Mouse (Mus musculus): ENCODE results near the gene Scyl1. TPM values are rescaled to one million over a fixed set of nuclear protein-coding genes. Genes with fewer than 3 reads are reported as not detected.

Scyl1 gene
- total and polyA plus RNA-seq, 3 experiments: 57.2 to 95.6 (median 70.0) TPM

- WGBS: under 1% methylated on average over 49 of the region's 49 CpGs
- DNase-seq: peak; percentile 86 to 89
- intact Hi-C loops (cut with DNase I): loop anchor here (5.0 kb wide), 4 partner anchors 79 to 401 kb away; partner anchors contain the start of genes Kat5 and Snx15
- Histone ChIP-seq H3K27me3 (ENCODE audit: control insufficient read depth, insufficient read depth, low read length) (no peaks in the 10 kb centered on the region), H3K79me2 (replicated peaks; ENCODE audit: control insufficient read depth, insufficient read depth, low read length) (no peaks in the 10 kb centered on the region; the same call in 1 of the 2 replicates), H3K27ac (peak within 1 kb of the TSS; percentile 95), H3K9ac (ENCODE audit: low read depth, low read length) (peak within 1 kb of the TSS; percentile 79), H3K4me1 (ENCODE audit: control insufficient read depth, insufficient read depth, low read length) (peaks cover 24% of the 10 kb centered on the region), H3K4me3 (peak within 1 kb of the TSS; percentile 73), H3K36me3 (ENCODE audit: control insufficient read depth, insufficient read depth, low read length) (no peaks in the 10 kb centered on the region)
- peak; percentile 67 for TF ChIP-seq POLR2A (IDR thresholded peaks at IDR 0.05; ENCODE audit: insufficient read depth, low read depth, low read length)
- TF ChIP-seq CTCF (IDR thresholded peaks at IDR 0.05): 0 out of 2 replicates have a peak, but pooled peaks have one; percentile 11
- no peak for TF ChIP-seq EP300 (IDR thresholded peaks at IDR 0.05; ENCODE audit: insufficient read depth, low read depth, low read length)
Observed at GRCm38 (mm10) chr19:5725767-5726515, 45.3 kb downstream of the Scyl1 start, which contains the start of gene Ehbp1l1. Gene Ehbp1l1 (minus strand): TSS chr19:5726317.

- intact Hi-C loops (cut with DNase I): loop anchor here (5.0 kb wide), 4 partner anchors 78 to 402 kb away; partner anchors contain the start of genes Kat5 and Snx15
- peak; percentile 85 to 88 for DNase-seq
- 7% methylated on average over 12 of the region's 12 CpGs for WGBS
Observed at GRCm38 (mm10) chr19:5725029-5725707, 46.1 kb downstream of the Scyl1 start.

GRCm38 (mm10) chr19:5724549-5724941 is 46.7 kb downstream of the Scyl1 start:
- peak; percentile 86 to 93 for DNase-seq
- H3K4me1 ChIP-seq (ENCODE audit: control insufficient read depth, insufficient read depth, low read length): peaks cover 22% of the 10 kb centered on the region
- peak overlapping the region; percentile 73 for H3K4me3 ChIP-seq
- 3% methylated on average over 7 of the region's 7 CpGs for WGBS
- no peaks in the 10 kb centered on the region; the same call in 1 of the 2 replicates for H3K79me2 ChIP-seq (replicated peaks; ENCODE audit: control insufficient read depth, insufficient read depth, low read length)
- peak overlapping the region; percentile 95 for H3K27ac ChIP-seq
- H3K36me3 ChIP-seq (ENCODE audit: control insufficient read depth, insufficient read depth, low read length): no peaks in the 10 kb centered on the region
- peak overlapping the region; percentile 79 for H3K9ac ChIP-seq (ENCODE audit: low read depth, low read length)
- TF ChIP-seq POLR2A (IDR thresholded peaks at IDR 0.05; ENCODE audit: insufficient read depth, low read depth, low read length) (peak; percentile 43; the same call in 1 of the 2 replicates), EP300 (IDR thresholded peaks at IDR 0.05; ENCODE audit: insufficient read depth, low read depth, low read length) (no peak; the same call in 1 of the 2 replicates)
- no peaks in the 10 kb centered on the region for H3K27me3 ChIP-seq (ENCODE audit: control insufficient read depth, insufficient read depth, low read length)
- intact Hi-C loops (cut with DNase I): no loop called here

More at GRCm38 (mm10) chr19:5725029-5725707, 46.1 kb downstream of the Scyl1 start:
- peak overlapping the region; percentile 73 for H3K4me3 ChIP-seq
- peak; percentile 51 for TF ChIP-seq POLR2A (IDR thresholded peaks at IDR 0.05; ENCODE audit: insufficient read depth, low read depth, low read length)
- TF ChIP-seq CTCF (IDR thresholded peaks at IDR 0.05): no peak
- TF ChIP-seq EP300 (IDR thresholded peaks at IDR 0.05; ENCODE audit: insufficient read depth, low read depth, low read length): 0 out of 2 replicates have a peak, but pooled peaks have one; percentile 30
- H3K4me1 ChIP-seq (ENCODE audit: control insufficient read depth, insufficient read depth, low read length): peaks cover 24% of the 10 kb centered on the region
- peak overlapping the region; percentile 79 for H3K9ac ChIP-seq (ENCODE audit: low read depth, low read length)
- no peaks in the 10 kb centered on the region; the same call in 1 of the 2 replicates for H3K79me2 ChIP-seq (replicated peaks; ENCODE audit: control insufficient read depth, insufficient read depth, low read length)
- H3K27ac ChIP-seq: peak overlapping the region; percentile 95
- H3K27me3 ChIP-seq (ENCODE audit: control insufficient read depth, insufficient read depth, low read length): no peaks in the 10 kb centered on the region
- no peaks in the 10 kb centered on the region for H3K36me3 ChIP-seq (ENCODE audit: control insufficient read depth, insufficient read depth, low read length)

- TF ChIP-seq EP300 (IDR thresholded peaks at IDR 0.05; ENCODE audit: insufficient read depth, low read depth, low read length): no peak
- TF ChIP-seq POLR2A (IDR thresholded peaks at IDR 0.05; ENCODE audit: insufficient read depth, low read depth, low read length): no peak
- H3K9ac ChIP-seq (ENCODE audit: low read depth, low read length): peak overlapping the region; percentile 79
- H3K79me2 ChIP-seq (replicated peaks; ENCODE audit: control insufficient read depth, insufficient read depth, low read length): no peaks in the 10 kb centered on the region; the same call in 1 of the 2 replicates
- no peaks in the 10 kb centered on the region for H3K27me3 ChIP-seq (ENCODE audit: control insufficient read depth, insufficient read depth, low read length)
- no peaks in the 10 kb centered on the region for H3K36me3 ChIP-seq (ENCODE audit: control insufficient read depth, insufficient read depth, low read length)
- intact Hi-C loops (cut with DNase I): no loop called here
- peaks cover 22% of the 10 kb centered on the region for H3K4me1 ChIP-seq (ENCODE audit: control insufficient read depth, insufficient read depth, low read length)
- peak overlapping the region; percentile 95 for H3K27ac ChIP-seq
- DNase-seq: no peak
- H3K4me3 ChIP-seq: peak overlapping the region; percentile 73
- 28% methylated on average over 4 of the region's 4 CpGs for WGBS
Observed at GRCm38 (mm10) chr19:5723934-5724548, 47.2 kb downstream of the Scyl1 start.

GRCm38 (mm10) chr19:5722848-5723425 is 48.3 kb downstream of the Scyl1 start:
- Histone ChIP-seq H3K9ac (ENCODE audit: low read depth, low read length) (no peak overlapping the region), H3K27me3 (ENCODE audit: control insufficient read depth, insufficient read depth, low read length) (no peaks in the 10 kb centered on the region), H3K4me3 (no peak overlapping the region), H3K79me2 (replicated peaks; ENCODE audit: control insufficient read depth, insufficient read depth, low read length) (no peaks in the 10 kb centered on the region; the same call in 1 of the 2 replicates), H3K36me3 (ENCODE audit: control insufficient read depth, insufficient read depth, low read length) (no peaks in the 10 kb centered on the region), H3K27ac (no peak overlapping the region), H3K4me1 (ENCODE audit: control insufficient read depth, insufficient read depth, low read length) (peaks cover 16% of the 10 kb centered on the region)
- 72% methylated on average over 7 of the region's 7 CpGs for WGBS
- intact Hi-C loops (cut with DNase I): no loop called here
- no peak for DNase-seq
- no peak for TF ChIP-seq POLR2A (IDR thresholded peaks at IDR 0.05; ENCODE audit: insufficient read depth, low read depth, low read length)
- TF ChIP-seq EP300 (IDR thresholded peaks at IDR 0.05; ENCODE audit: insufficient read depth, low read depth, low read length): no peak
- no peak for TF ChIP-seq CTCF (IDR thresholded peaks at IDR 0.05)
